Mouse (Mus musculus): ENCODE data around the gene Slc6a19. TPM values are rescaled to one million over a fixed set of nuclear protein-coding genes. Genes with fewer than 3 reads are reported as not detected.

Gene Slc6a19
- total RNA-seq (2023) = 2.9 TPM

DNA sequence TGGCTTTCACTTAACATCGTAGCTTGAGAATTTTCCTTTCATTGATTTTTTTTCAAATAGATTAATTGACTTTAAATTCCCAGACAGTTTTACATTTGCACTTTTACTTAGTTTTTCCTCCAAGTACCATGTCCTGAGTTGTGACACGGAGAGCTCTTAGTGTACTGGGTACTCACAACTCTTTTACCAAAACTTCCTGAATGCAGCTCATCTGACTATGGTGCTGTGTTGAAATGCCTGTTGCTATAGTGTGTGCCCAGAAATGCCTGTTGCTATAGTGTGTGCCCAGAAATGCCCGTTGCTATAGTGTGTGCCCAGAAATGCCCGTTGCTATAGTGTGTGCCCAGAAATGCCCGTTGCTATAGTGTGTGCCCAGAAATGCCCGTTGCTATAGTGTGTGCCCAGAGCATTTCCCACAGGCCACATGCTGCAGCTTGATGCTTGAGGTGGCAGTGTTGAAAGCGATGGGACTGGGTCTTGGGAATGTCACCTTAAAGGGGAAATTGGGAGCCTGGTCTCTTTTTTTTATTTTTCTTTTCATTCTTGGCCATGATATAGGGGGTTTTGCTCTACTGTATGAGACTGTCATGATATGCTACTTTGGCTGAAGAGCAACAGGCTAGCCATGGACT, at the start of gene Slc6a19:
Slc6a19 (minus strand) TSS at position 172 of the 632 bp plus-strand sequence.

DNA sequence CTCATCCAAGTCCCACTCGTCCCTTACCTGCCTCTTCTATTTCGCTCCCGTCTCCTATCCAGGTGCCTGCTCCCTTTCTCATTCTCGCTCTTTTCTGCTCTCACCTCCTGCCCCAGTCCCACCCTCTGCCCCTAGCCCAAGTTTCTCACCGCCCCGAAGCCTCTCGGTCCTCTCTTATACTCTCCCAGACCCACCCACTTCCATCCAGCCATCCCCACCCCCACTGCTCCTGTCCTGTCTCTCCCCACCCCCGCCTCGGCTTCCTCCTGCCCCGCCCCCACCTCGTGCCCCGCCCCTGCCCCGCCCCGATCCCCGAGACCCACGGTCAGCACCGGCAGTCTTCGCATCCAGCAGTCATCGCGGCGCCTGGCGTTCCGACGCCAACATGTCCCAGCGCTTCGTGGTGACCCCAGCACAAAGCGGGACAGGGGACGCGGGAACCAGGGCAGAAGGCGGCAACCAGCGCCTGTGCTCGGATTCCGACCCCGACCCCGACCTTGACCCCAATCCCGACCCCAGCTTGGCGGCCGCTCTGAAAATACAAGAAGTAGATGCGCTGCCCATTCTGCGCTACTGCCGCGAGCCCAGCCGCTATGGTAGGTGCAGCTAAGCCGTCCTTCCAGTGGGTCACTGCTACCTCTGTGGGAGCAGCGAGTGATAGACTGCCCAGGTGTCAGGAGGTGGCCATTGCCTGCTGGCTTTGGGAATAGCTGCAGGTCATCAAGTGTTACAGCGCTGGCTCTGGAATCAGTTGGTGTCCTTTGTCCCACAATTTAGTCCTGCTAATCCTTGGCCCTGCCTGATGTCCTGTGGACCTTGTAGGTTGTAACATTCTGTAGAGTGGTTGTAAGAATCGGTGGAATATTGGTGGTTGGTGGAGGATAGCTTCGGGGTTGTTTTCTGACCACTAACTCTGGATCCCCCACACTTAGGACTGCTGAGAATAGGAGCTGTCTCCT, 28.4 kb upstream of the Slc6a19 start, which contains the start of gene Slc12a7:
Slc12a7 (plus strand) TSS at position 353 of the 959 bp plus-strand sequence.

DNA sequence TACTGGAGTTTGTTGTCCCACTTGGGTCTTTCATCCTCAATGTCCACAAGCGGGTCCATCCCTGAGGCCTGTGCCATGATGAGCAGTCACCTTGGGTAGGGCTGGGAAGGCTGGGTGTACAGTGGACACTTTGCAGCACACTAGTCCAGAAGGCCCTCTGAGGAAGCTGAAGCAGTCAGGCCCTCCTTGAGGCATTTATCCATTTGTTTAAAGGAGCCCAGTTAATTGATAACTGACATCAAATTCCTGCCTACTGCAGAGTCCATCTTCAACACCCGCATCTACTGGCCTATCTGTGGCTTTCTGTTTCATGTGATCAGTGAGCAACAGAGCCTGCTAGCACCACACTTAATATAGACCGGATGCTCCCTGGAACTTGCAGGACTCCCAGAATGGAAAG, 26.8 kb downstream of the Slc6a19 start, which contains the start of gene Slc6a18:
Slc6a18 (minus strand) TSS at position 171 of the 400 bp plus-strand sequence.

Other genes starting within 250 kb of the Slc6a19 start
- 55.0 TPM for gene Lpcat1, start 237.7 kb downstream of the Slc6a19 start, total RNA-seq (2023)
- gene Slc6a3, start 168.1 kb downstream of the Slc6a19 start, total RNA-seq (2023) = not detected
- gene Clptm1l, start 100.9 kb downstream of the Slc6a19 start, total RNA-seq (2023) = 104 TPM
- 6.7 TPM for gene Tert, start 78.0 kb downstream of the Slc6a19 start, total RNA-seq (2023)
- gene Slc6a18, start 26.8 kb downstream of the Slc6a19 start, total RNA-seq (2023) = not detected
- gene Slc12a7, start 28.2 kb upstream of the Slc6a19 start, total RNA-seq (2023) = 310 TPM
- not detected for gene Nkd2, start 142.8 kb upstream of the Slc6a19 start, total RNA-seq (2023)
- 1.8 TPM for gene Trip13, start 232.9 kb upstream of the Slc6a19 start, total RNA-seq (2023)
- 85.4 TPM for gene Brd9, start 232.9 kb upstream of the Slc6a19 start, total RNA-seq (2023)

Data from CD4-positive naive resting alpha-beta T cell, adult 57 days (primary cell).